Mouse (Mus musculus) left cerebral cortex, adult 18-20 months (tissue): ENCODE measurements around the gene Clrn3. TPM values are rescaled to one million over a fixed set of nuclear protein-coding genes. Genes with fewer than 3 reads are reported as not detected.

ENCODE experiments used
- DNase-seq, 2 experiments: peaks; one replicate each; pipeline ENCODE4 v3.0.0; 2021 to 2022; ENCODE audit warnings: low spot score in 2 of 2, mixed read lengths in 1 of 2
- total RNA-seq, 2 experiments: library from RNA; stranded (reverse); gene quantifications; 2 replicates each; pipeline ENCODE4 v1.2.3; 2021

Gene Clrn3
- total RNA-seq, 2 experiments from 2014 or later, result not detected

- no peak for DNase-seq
Observed at GRCm38 (mm10) chr7:135489724-135490499, 38.5 kb downstream of the Clrn3 start.

GRCm38 (mm10) chr7:135488214-135488810 lies 40.1 kb downstream of the Clrn3 start:
- peak in 1 of 2 experiments; percentile 25 for DNase-seq

- peak; percentile 69 to 83 for DNase-seq
Observed at GRCm38 (mm10) chr7:135487423-135487822, 41.0 kb downstream of the Clrn3 start.

- no peak for DNase-seq
Observed at GRCm38 (mm10) chr7:135486645-135487382, 41.6 kb downstream of the Clrn3 start.

GRCm38 (mm10) chr7:135485796-135486410 lies 42.6 kb downstream of the Clrn3 start:
- peak; percentile 56 to 60 for DNase-seq

- no peak for DNase-seq
Observed at GRCm38 (mm10) chr7:135485116-135485795, 43.2 kb downstream of the Clrn3 start.

GRCm38 (mm10) chr7:135484341-135484740 lies 44.1 kb downstream of the Clrn3 start:
- no peak for DNase-seq

GRCm38 (mm10) chr7:135483751-135484150 lies 44.7 kb downstream of the Clrn3 start:
- DNase-seq, result no peak

- DNase-seq, result no peak
Observed at GRCm38 (mm10) chr7:135481150-135481549, 47.3 kb downstream of the Clrn3 start.

GRCm38 (mm10) chr7:135479912-135480311 lies 48.5 kb downstream of the Clrn3 start:
- no peak for DNase-seq

- no peak for DNase-seq
Observed at GRCm38 (mm10) chr7:135479322-135479880, 49.1 kb downstream of the Clrn3 start.

GRCm38 (mm10) chr7:135477256-135477655 lies 51.2 kb downstream of the Clrn3 start:
- DNase-seq, result no peak

GRCm38 (mm10) chr7:135475981-135476380 lies 52.5 kb downstream of the Clrn3 start:
- DNase-seq, result no peak

GRCm38 (mm10) chr7:135470319-135470718 lies 58.1 kb downstream of the Clrn3 start:
- no peak for DNase-seq

- DNase-seq, result no peak
Observed at GRCm38 (mm10) chr7:135468631-135469030, 59.8 kb downstream of the Clrn3 start.

GRCm38 (mm10) chr7:135465293-135465692 lies 63.2 kb downstream of the Clrn3 start:
- peak; percentile 25 to 30 for DNase-seq

GRCm38 (mm10) chr7:135464689-135465259 lies 63.7 kb downstream of the Clrn3 start:
- peak; percentile 70 to 77 for DNase-seq
